Mouse (Mus musculus): ENCODE data around the gene Dtl.

- TF ChIP-seq POLR2A (IDR thresholded peaks at IDR 0.05; ENCODE audit: extremely low read depth, insufficient read depth, low read length) (no peak), CTCF (IDR thresholded peaks at IDR 0.05; ENCODE audit: extremely low read depth, insufficient read depth, low read length) (no peak)
Observed at GRCm38 (mm10) chr1:191509865-191510264, 65.5 kb downstream of the Dtl start.

Data from cortical plate, adult 2 months (tissue).